Comparison of ENCODE assay signal across 7 mouse cellular contexts in the genomic region with DNA sequence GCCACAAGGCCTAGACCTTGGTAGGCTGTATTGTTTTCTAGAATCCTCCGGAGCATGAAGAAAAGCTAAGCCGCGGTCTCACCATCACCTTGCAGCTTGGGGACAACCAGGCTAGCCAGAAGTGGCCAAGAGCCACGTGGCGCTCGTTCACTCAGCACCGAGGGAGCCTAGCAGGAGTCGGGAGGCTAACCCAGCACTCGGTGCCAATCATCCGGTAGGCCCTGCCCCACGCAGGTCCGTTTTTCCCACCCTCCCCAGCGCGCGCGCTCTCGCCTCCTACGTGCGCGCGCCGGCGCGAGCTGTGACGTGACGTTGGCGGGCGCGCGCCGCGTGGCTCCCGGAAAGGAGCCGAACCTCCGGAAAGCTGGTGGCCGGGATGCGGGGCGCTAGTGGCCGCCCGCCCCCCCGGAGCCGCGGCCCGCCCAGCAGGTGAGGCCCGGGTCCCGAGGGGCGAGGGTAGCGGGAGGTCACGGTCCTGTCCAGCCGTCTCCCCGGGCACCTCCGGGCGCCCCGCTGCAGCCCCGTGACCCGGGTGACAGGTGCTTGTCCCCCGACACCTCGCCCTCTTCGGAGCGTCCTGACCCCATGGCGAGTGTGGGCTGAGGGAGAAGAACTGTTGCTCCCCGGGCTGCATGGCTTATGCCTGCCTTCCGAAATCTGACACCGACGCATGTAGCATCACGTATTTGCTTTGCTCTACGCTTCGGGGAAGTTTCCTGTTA. TPM values are rescaled to one million over a fixed set of nuclear protein-coding genes. Genes with fewer than 3 reads are reported as not detected.
DNase-seq lines count a peak whose midpoint lies in the region; ATAC-seq and TF ChIP-seq lines count a peak whose summit lies in the region.
"Not testable (repeated sequence)": the region's sequence is repeated elsewhere in the genome, so short reads cannot be mapped to it uniquely, and the experiment has no call there.

A gene (plus strand): TSS at position 315 of the 722 bp plus-strand sequence.

- not testable (repeated sequence) for H3K36me3 ChIP-seq in forebrain, embryonic 16.5 days (ENCODE audit: control insufficient read depth, insufficient read depth); heart, embryonic 11.5 days (ENCODE audit: control insufficient read depth, insufficient read depth, low read length); hindbrain, embryonic 16.5 days (ENCODE audit: control insufficient read depth, insufficient read depth, low read length); liver, embryonic 14.5 days (replicated peaks; ENCODE audit: control insufficient read depth, insufficient read depth, low read depth); midbrain, postnatal 0 days (ENCODE audit: insufficient read depth, low read length)

- H3K4me2 ChIP-seq in forebrain, embryonic 16.5 days (ENCODE audit: low read length); heart, embryonic 11.5 days; hindbrain, embryonic 16.5 days (ENCODE audit: low read length); liver, embryonic 14.5 days (ENCODE audit: low read depth); midbrain, postnatal 0 days (ENCODE audit: low read depth, low read length, poor library complexity, severe bottlenecking): not testable (repeated sequence)

- ATAC-seq in forebrain, embryonic 16.5 days, result peak; percentile 98
- peak; percentile 80 for ATAC-seq in heart, embryonic 11.5 days (replicated peaks; ENCODE audit: insufficient number of reproducible peaks, low FRiP score, low TSS enrichment)
- peak; percentile 97 for ATAC-seq in hindbrain, embryonic 16.5 days
- peak; percentile 97 for ATAC-seq in liver, embryonic 14.5 days (ENCODE audit: insufficient read depth)
- peak; percentile 96 for ATAC-seq in midbrain, postnatal 0 days (ENCODE audit: low FRiP score)

- H3K27me3 ChIP-seq in forebrain, embryonic 16.5 days (replicated peaks; ENCODE audit: control insufficient read depth, insufficient read depth, low read length); heart, embryonic 11.5 days (ENCODE audit: control insufficient read depth, insufficient read depth, low read length); hindbrain, embryonic 16.5 days (replicated peaks; ENCODE audit: control insufficient read depth, insufficient read depth, low read length); liver, embryonic 14.5 days (ENCODE audit: control insufficient read depth, insufficient read depth, low read length); midbrain, postnatal 0 days (ENCODE audit: insufficient read depth, low read length): not testable (repeated sequence)

- not testable (repeated sequence) for DNase-seq in layer of hippocampus, postnatal 25 days (ENCODE audit: extremely low spot score in 1 of 2, low spot score in 1 of 2); liver, embryonic 14.5 days (ENCODE audit: low read depth in 3 of 3, low spot score in 3 of 3); midbrain, postnatal 0 days (ENCODE audit: low spot score)

- not testable (repeated sequence) for H3K9me3 ChIP-seq in forebrain, embryonic 16.5 days (ENCODE audit: control insufficient read depth, low read length); heart, embryonic 11.5 days (replicated peaks; ENCODE audit: control insufficient read depth, low read length); hindbrain, embryonic 16.5 days (ENCODE audit: control insufficient read depth, low read length); liver, embryonic 14.5 days (ENCODE audit: control insufficient read depth, low read length); midbrain, postnatal 0 days (ENCODE audit: low read length)

- no CpG with 5 or more reads among the region's 68 CpGs for WGBS in forebrain, embryonic 16.5 days
- WGBS in heart, embryonic 11.5 days (ENCODE audit: insufficient replicate concordance), result no CpG with 5 or more reads among the region's 68 CpGs
- no CpG with 5 or more reads among the region's 68 CpGs for WGBS in hindbrain, embryonic 16.5 days
- no CpG with 5 or more reads among the region's 68 CpGs for WGBS in liver, embryonic 14.5 days (ENCODE audit: insufficient replicate concordance)
- WGBS in midbrain, postnatal 0 days, result no CpG with 5 or more reads among the region's 68 CpGs

- H3K9ac ChIP-seq in forebrain, embryonic 16.5 days (replicated peaks; ENCODE audit: low read depth, low read length); heart, embryonic 11.5 days (ENCODE audit: low read depth, low read length); hindbrain, embryonic 16.5 days (ENCODE audit: low read depth, low read length); liver, embryonic 14.5 days (replicated peaks); midbrain, postnatal 0 days (replicated peaks; ENCODE audit: low read length, poor library complexity, severe bottlenecking): not testable (repeated sequence)

- TF ChIP-seq CTCF in liver, embryonic 14.5 days (IDR thresholded peaks at IDR 0.05; ENCODE audit: low read depth); midbrain, postnatal 0 days (IDR thresholded peaks at IDR 0.05): not testable (repeated sequence)

- H3K27ac ChIP-seq in brown adipose tissue, adult 24 weeks (replicated peaks; ENCODE audit: low read depth, low read length); forebrain, embryonic 16.5 days (ENCODE audit: low read length); heart, embryonic 11.5 days (ENCODE audit: low read depth, low read length); hindbrain, embryonic 16.5 days (ENCODE audit: low read depth, low read length); liver, embryonic 14.5 days; midbrain, postnatal 0 days (ENCODE audit: low read depth, low read length): not testable (repeated sequence)

- TF ChIP-seq EP300 in liver, embryonic 14.5 days (IDR thresholded peaks at IDR 0.05; ENCODE audit: low read depth), result not testable (repeated sequence)

- H3K4me1 ChIP-seq in brown adipose tissue, adult 24 weeks (ENCODE audit: control insufficient read depth, insufficient read depth, insufficient read length, low read length); forebrain, embryonic 16.5 days (replicated peaks; ENCODE audit: control insufficient read depth, insufficient read depth, low read length); heart, embryonic 11.5 days (ENCODE audit: control insufficient read depth, insufficient read depth, low read length); hindbrain, embryonic 16.5 days (ENCODE audit: control insufficient read depth, insufficient read depth, low read depth, low read length); liver, embryonic 14.5 days (replicated peaks; ENCODE audit: control insufficient read depth in 2 of 2, insufficient read depth in 2 of 2, low read length in 1 of 2); midbrain, postnatal 0 days (ENCODE audit: insufficient read depth, low read length): not testable (repeated sequence)

- not testable (repeated sequence) for H3K4me3 ChIP-seq in brown adipose tissue, adult 24 weeks (ENCODE audit: insufficient read depth, low read depth, low read length); forebrain, embryonic 16.5 days (replicated peaks; ENCODE audit: low read length); heart, embryonic 11.5 days (ENCODE audit: low read depth, low read length); hindbrain, embryonic 16.5 days (ENCODE audit: low read length); liver, embryonic 14.5 days (ENCODE audit: insufficient read depth in 1 of 2, low read depth in 2 of 2, low read length in 2 of 2); midbrain, postnatal 0 days (ENCODE audit: low read depth, low read length)

RNA-seq across cellular contexts. Expression of the gene that starts here (rescaled TPM):
- polyA plus RNA-seq in brown adipose tissue, adult 24 weeks (2012; ENCODE audit: insufficient read depth, insufficient read length, missing spikeins), result 72.8 and 81.3 TPM in 2 replicates
- 9.9 and 11.6 TPM in 2 replicates for polyA plus RNA-seq in forebrain, embryonic 16.5 days (2015; fragmentation: Nextera tagmentation; extraction: Ambion mirVana)
- 18.8 and 22.1 TPM in 2 replicates for polyA plus RNA-seq in heart, embryonic 11.5 days (2014; fragmentation: Nextera tagmentation; extraction: Ambion mirVana)
- 16.0 and 17.5 TPM in 2 replicates for polyA plus RNA-seq in hindbrain, embryonic 16.5 days (2015; fragmentation: Nextera tagmentation; extraction: Ambion mirVana)
- total RNA-seq in layer of hippocampus, postnatal 25 days (2021), result 10 to 100 TPM; 32.1 to 32.5 TPM
- 2.3 and 2.7 TPM in 2 replicates for polyA plus RNA-seq in liver, embryonic 14.5 days (2012; rRNA removed)
- polyA plus RNA-seq in liver, embryonic 14.5 days (2014; fragmentation: Nextera tagmentation; extraction: Ambion mirVana), result 3.1 and 3.9 TPM in 2 replicates
- total RNA-seq in midbrain, postnatal 0 days (2014; rRNA removed), result 16.2 and 16.6 TPM in 2 replicates
- 12.8 and 13.9 TPM in 2 replicates for polyA plus RNA-seq in midbrain, postnatal 0 days (2015; fragmentation: Nextera tagmentation; extraction: Ambion mirVana)
